ENCODE assay signal across 11 mouse cellular contexts in genomic region chr11:61616523-61617292, GRCm38 (mm10). TPM values are rescaled to one million over a fixed set of nuclear protein-coding genes. Genes with fewer than 3 reads are reported as not detected.
DNase-seq lines count a peak whose midpoint lies in the region; ATAC-seq and TF ChIP-seq lines count a peak whose summit lies in the region.
"Had no signal": no experiment of that assay in that cellular context is flagged by ENCODE, and none has a peak within 500 bp of the region (broad histone marks: within the 10 kb centered on the region; RNA-seq: fewer than 3 reads in every experiment).

No protein-coding gene starts in this region.

- H3K4me2 ChIP-seq in intestine, embryonic 14.5 days (ENCODE audit: low read length), result peak overlapping the region; percentile 46; the same call in 1 of the 2 replicates
- no peak overlapping the region for H3K4me2 ChIP-seq in intestine, postnatal 0 days (replicated peaks; ENCODE audit: low read depth)
- H3K4me2 ChIP-seq in forebrain, postnatal 0 days (ENCODE audit: low read depth), result no peak overlapping the region

- H3K27me3 ChIP-seq in intestine, embryonic 14.5 days (replicated peaks; ENCODE audit: control insufficient read depth, insufficient read depth, low read length), result no peaks in the 10 kb centered on the region
- H3K27me3 ChIP-seq in intestine, postnatal 0 days (replicated peaks; ENCODE audit: control insufficient read depth, insufficient read depth, low read length), result no peaks in the 10 kb centered on the region
- no peaks in the 10 kb centered on the region for H3K27me3 ChIP-seq in forebrain, postnatal 0 days (ENCODE audit: insufficient read depth, low read length)

- H3K4me1 ChIP-seq in intestine, embryonic 14.5 days (replicated peaks; ENCODE audit: control insufficient read depth, insufficient read depth, low read length), result peaks cover 11% of the 10 kb centered on the region
- H3K4me1 ChIP-seq in intestine, postnatal 0 days (replicated peaks; ENCODE audit: control insufficient read depth, insufficient read depth, low read length), result no peaks in the 10 kb centered on the region
- peaks cover 18% of the 10 kb centered on the region for H3K4me1 ChIP-seq in lung, adult 2 months (ENCODE audit: control insufficient read depth, insufficient read depth, low read length)
- H3K4me1 ChIP-seq in forebrain, postnatal 0 days (ENCODE audit: insufficient read depth), result peaks cover 3% of the 10 kb centered on the region; the same call in 1 of the 2 replicates

- ATAC-seq in intestine, embryonic 14.5 days (replicated peaks; ENCODE audit: low FRiP score, low TSS enrichment, low read depth), result no peak
- ATAC-seq in intestine, postnatal 0 days, result no peak
- no peak for ATAC-seq in forebrain, postnatal 0 days

- DNase-seq in intestine, embryonic 14.5 days (ENCODE audit: low spot score), result no peak
- DNase-seq in adipocyte (ENCODE audit: low spot score), result peak; percentile 83
- peak; percentile 37 to 38 for DNase-seq in heart, adult 9 months (ENCODE audit: low spot score in 2 of 2)
- DNase-seq in lung, adult 2 months, result peak; percentile 49
- DNase-seq in forebrain, postnatal 0 days, result no peak
- DNase-seq in adrenal gland, adult 8-10 months, result no peak
- no peak for DNase-seq in urinary bladder, postnatal 25 days (ENCODE audit: low spot score)

- no peak for TF ChIP-seq CTCF in intestine, postnatal 0 days (IDR thresholded peaks at IDR 0.05; ENCODE audit: low read depth)
- no peak for TF ChIP-seq CTCF in lung, adult 2 months (IDR thresholded peaks at IDR 0.05; ENCODE audit: insufficient read depth, low read length)
- no peak for TF ChIP-seq CTCF in forebrain, postnatal 0 days (IDR thresholded peaks at IDR 0.05; ENCODE audit: low read depth)

- TF ChIP-seq POLR2A in lung, adult 2 months (IDR thresholded peaks at IDR 0.05; ENCODE audit: borderline replicate concordance, extremely low read depth, low read depth, low read length), result peak; percentile 27; the same call in 1 of the 2 replicates

- H3K9me3 ChIP-seq in intestine, embryonic 14.5 days (ENCODE audit: control insufficient read depth, low read length), result no peaks in the 10 kb centered on the region
- H3K9me3 ChIP-seq in intestine, postnatal 0 days (ENCODE audit: control insufficient read depth), result no peaks in the 10 kb centered on the region
- H3K9me3 ChIP-seq in forebrain, postnatal 0 days (ENCODE audit: low read length), result no peaks in the 10 kb centered on the region
- H3K9me3 ChIP-seq: forebrain, embryonic 12.5 days; G1E; midbrain, embryonic 13.5 days had no signal

- H3K36me3 ChIP-seq in intestine, embryonic 14.5 days (ENCODE audit: control insufficient read depth, insufficient read depth, low read length), result no peaks in the 10 kb centered on the region
- H3K36me3 ChIP-seq in intestine, postnatal 0 days (ENCODE audit: control insufficient read depth, insufficient read depth), result no peaks in the 10 kb centered on the region
- no peaks in the 10 kb centered on the region for H3K36me3 ChIP-seq in forebrain, postnatal 0 days (ENCODE audit: insufficient read depth)
- H3K36me3 ChIP-seq: forebrain, embryonic 12.5 days; G1E; midbrain, embryonic 13.5 days had no signal

- no peak overlapping the region for H3K27ac ChIP-seq in intestine, embryonic 14.5 days (ENCODE audit: low read depth)
- H3K27ac ChIP-seq in intestine, postnatal 0 days (ENCODE audit: low read depth, low read length), result no peak overlapping the region
- no peak overlapping the region for H3K27ac ChIP-seq in forebrain, postnatal 0 days (ENCODE audit: low read depth, low read length)
- H3K27ac ChIP-seq: forebrain, embryonic 12.5 days; midbrain, embryonic 13.5 days had no signal

- WGBS in intestine, embryonic 14.5 days, result 74% methylated on average over 9 of the region's 9 CpGs
- 69% methylated on average over 9 of the region's 9 CpGs for WGBS in intestine, postnatal 0 days
- WGBS in lung, adult 2 months, result 46% methylated on average over 9 of the region's 9 CpGs
- WGBS in forebrain, postnatal 0 days, result 52% methylated on average over 9 of the region's 9 CpGs

- no peak overlapping the region for H3K4me3 ChIP-seq in intestine, embryonic 14.5 days (ENCODE audit: low read depth, low read length)
- H3K4me3 ChIP-seq in intestine, postnatal 0 days (ENCODE audit: low read depth, low read length), result no peak overlapping the region
- no peak overlapping the region for H3K4me3 ChIP-seq in lung, adult 2 months (replicated peaks; ENCODE audit: extremely low read depth, low read depth, low read length)
- no peak overlapping the region for H3K4me3 ChIP-seq in forebrain, postnatal 0 days (ENCODE audit: low read depth, low read length)

- H3K9ac ChIP-seq in intestine, embryonic 14.5 days (ENCODE audit: low read length), result no peak overlapping the region
- no peak overlapping the region for H3K9ac ChIP-seq in intestine, postnatal 0 days (ENCODE audit: low read depth, low read length)
- no peak overlapping the region for H3K9ac ChIP-seq in forebrain, postnatal 0 days

RNA-seq across cellular contexts. Expression of gene Grap, which starts 36.4 kb away (rescaled TPM):
- polyA plus RNA-seq in intestine, embryonic 14.5 days (2014; fragmentation: Nextera tagmentation; extraction: Ambion mirVana), result 6.5 and 6.6 TPM in 2 replicates
- polyA plus RNA-seq in intestine, postnatal 0 days (2015; fragmentation: Nextera tagmentation; extraction: Ambion mirVana), result 3.7 and 3.9 TPM in 2 replicates
- polyA plus RNA-seq in lung, adult 2 months (2012; rRNA removed), result 77.0 and 86.0 TPM in 2 replicates
- total RNA-seq in forebrain, postnatal 0 days (2014; rRNA removed), result 4.9 and 5.6 TPM in 2 replicates
- 4.7 and 6.9 TPM in 2 replicates for polyA plus RNA-seq in forebrain, postnatal 0 days (2015; fragmentation: Nextera tagmentation; extraction: Ambion mirVana)
- total RNA-seq in adrenal gland, adult 8-10 months (2022), result 10 to 100 TPM in 3 of 4 experiments, 1 to 10 TPM in 1; 9.4 to 12.4 (median 11.9) TPM

RNA-seq across cellular contexts. Expression of gene Epn2, which starts 37.2 kb away (rescaled TPM):
- polyA plus RNA-seq in intestine, embryonic 14.5 days (2014; fragmentation: Nextera tagmentation; extraction: Ambion mirVana), result 23.5 and 26.5 TPM in 2 replicates
- polyA plus RNA-seq in intestine, postnatal 0 days (2015; fragmentation: Nextera tagmentation; extraction: Ambion mirVana), result 13.5 and 14.4 TPM in 2 replicates
- 74.0 and 84.5 TPM in 2 replicates for polyA plus RNA-seq in lung, adult 2 months (2012; rRNA removed)
- total RNA-seq in forebrain, postnatal 0 days (2014; rRNA removed), result 68.9 and 80.6 TPM in 2 replicates
- polyA plus RNA-seq in forebrain, postnatal 0 days (2015; fragmentation: Nextera tagmentation; extraction: Ambion mirVana), result 60.7 and 77.3 TPM in 2 replicates
- total RNA-seq in adrenal gland, adult 8-10 months (2022), result 10 to 100 TPM; 27.6 to 47.1 (median 35.7) TPM

Comparison
In these comparisons a context has a peak if more than half of its experiments do, and no peak if none do; other contexts are left out.
1. DNase-seq: peak in adipocyte (single experiment), heart, adult 9 months (2 of 2) and lung, adult 2 months (single experiment); none in intestine, embryonic 14.5 days (single experiment), forebrain, postnatal 0 days (single experiment), adrenal gland, adult 8-10 months (single experiment) and urinary bladder, postnatal 25 days (single experiment).